Mouse (Mus musculus): ENCODE results near the gene Ccdc148. TPM values are rescaled to one million over a fixed set of nuclear protein-coding genes. Genes with fewer than 3 reads are reported as not detected.

The Ccdc148 gene
- total and polyA plus RNA-seq, 2 experiments from 2014 or later: 5.3 to 6.9 TPM

- Histone ChIP-seq H3K9me3 (ENCODE audit: low read length) (no peaks in the 10 kb centered on the region), H3K4me2 (ENCODE audit: low read depth) (no peak overlapping the region), H3K9ac (no peak overlapping the region), H3K36me3 (ENCODE audit: insufficient read depth) (no peaks in the 10 kb centered on the region), H3K4me3 (ENCODE audit: low read depth, low read length) (no peak overlapping the region), H3K27me3 (ENCODE audit: insufficient read depth, low read length) (no peaks in the 10 kb centered on the region), H3K4me1 (ENCODE audit: insufficient read depth) (no peaks in the 10 kb centered on the region), H3K27ac (ENCODE audit: low read depth, low read length) (no peak overlapping the region)
- 72% methylated on average over 3 of the region's 3 CpGs for WGBS
- TF ChIP-seq CTCF (IDR thresholded peaks at IDR 0.05; ENCODE audit: low read depth): no peak
- ATAC-seq (no peak), DNase-seq (no peak)
Observed at GRCm38 (mm10) chr2:58828910-58829600, 331.4 kb downstream of the Ccdc148 start.

GRCm38 (mm10) chr2:58812941-58813340, 347.5 kb downstream of the Ccdc148 start:
- no peak for ATAC-seq
- H3K36me3 ChIP-seq (ENCODE audit: insufficient read depth): no peaks in the 10 kb centered on the region
- 6% methylated on average over 2 of the region's 2 CpGs for WGBS

GRCm38 (mm10) chr2:58799623-58800022, 360.9 kb downstream of the Ccdc148 start:
- Histone ChIP-seq H3K9me3 (ENCODE audit: low read length) (no peaks in the 10 kb centered on the region), H3K27me3 (ENCODE audit: insufficient read depth, low read length) (no peaks in the 10 kb centered on the region), H3K4me1 (ENCODE audit: insufficient read depth) (no peaks in the 10 kb centered on the region), H3K4me2 (ENCODE audit: low read depth) (no peak overlapping the region), H3K36me3 (ENCODE audit: insufficient read depth) (no peaks in the 10 kb centered on the region), H3K27ac (ENCODE audit: low read depth, low read length) (no peak overlapping the region), H3K4me3 (ENCODE audit: low read depth, low read length) (no peak overlapping the region), H3K9ac (no peak overlapping the region)
- WGBS: 90% methylated on average over 5 of the region's 5 CpGs
- no peak for TF ChIP-seq CTCF (IDR thresholded peaks at IDR 0.05; ENCODE audit: low read depth)
- no peak for DNase-seq
- no peak for ATAC-seq

More at GRCm38 (mm10) chr2:58812941-58813340, 347.5 kb downstream of the Ccdc148 start:
- H3K27ac ChIP-seq (ENCODE audit: low read depth, low read length): no peak overlapping the region
- no peaks in the 10 kb centered on the region for H3K9me3 ChIP-seq (ENCODE audit: low read length)
- no peak for DNase-seq
- no peak overlapping the region for H3K4me3 ChIP-seq (ENCODE audit: low read depth, low read length)
- no peaks in the 10 kb centered on the region for H3K27me3 ChIP-seq (ENCODE audit: insufficient read depth, low read length)
- no peak overlapping the region for H3K9ac ChIP-seq
- H3K4me1 ChIP-seq (ENCODE audit: insufficient read depth): no peaks in the 10 kb centered on the region
- H3K4me2 ChIP-seq (ENCODE audit: low read depth): no peak overlapping the region
- TF ChIP-seq CTCF (IDR thresholded peaks at IDR 0.05; ENCODE audit: low read depth): no peak

GRCm38 (mm10) chr2:58799126-58799525, 361.4 kb downstream of the Ccdc148 start:
- no peaks in the 10 kb centered on the region for H3K36me3 ChIP-seq (ENCODE audit: insufficient read depth)
- H3K27me3 ChIP-seq (ENCODE audit: insufficient read depth, low read length): no peaks in the 10 kb centered on the region
- no peaks in the 10 kb centered on the region for H3K4me1 ChIP-seq (ENCODE audit: insufficient read depth)
- TF ChIP-seq CTCF (IDR thresholded peaks at IDR 0.05; ENCODE audit: low read depth): no peak
- WGBS: 79% methylated on average over 9 of the region's 9 CpGs
- H3K9ac ChIP-seq: no peak overlapping the region
- H3K9me3 ChIP-seq (ENCODE audit: low read length): no peaks in the 10 kb centered on the region
- ATAC-seq (no peak), DNase-seq (no peak)
- no peak overlapping the region for H3K27ac ChIP-seq (ENCODE audit: low read depth, low read length)
- no peak overlapping the region for H3K4me3 ChIP-seq (ENCODE audit: low read depth, low read length)
- H3K4me2 ChIP-seq (ENCODE audit: low read depth): no peak overlapping the region

- no peak overlapping the region for H3K9ac ChIP-seq
- no peak for ATAC-seq
- no peak overlapping the region for H3K4me2 ChIP-seq (ENCODE audit: low read depth)
- no peak for DNase-seq
- H3K27ac ChIP-seq (ENCODE audit: low read depth, low read length): no peak overlapping the region
- H3K27me3 ChIP-seq (ENCODE audit: insufficient read depth, low read length): no peaks in the 10 kb centered on the region
- H3K4me3 ChIP-seq (ENCODE audit: low read depth, low read length): no peak overlapping the region
- WGBS: 28% methylated on average over 4 of the region's 4 CpGs
- H3K4me1 ChIP-seq (ENCODE audit: insufficient read depth): no peaks in the 10 kb centered on the region
- TF ChIP-seq CTCF (IDR thresholded peaks at IDR 0.05; ENCODE audit: low read depth): no peak
- H3K9me3 ChIP-seq (ENCODE audit: low read length): no peaks in the 10 kb centered on the region
- H3K36me3 ChIP-seq (ENCODE audit: insufficient read depth): no peaks in the 10 kb centered on the region
Observed at GRCm38 (mm10) chr2:58797506-58797905, 363.0 kb downstream of the Ccdc148 start.

GRCm38 (mm10) chr2:58795432-58795831, 365.1 kb downstream of the Ccdc148 start:
- H3K9me3 ChIP-seq (ENCODE audit: low read length): no peaks in the 10 kb centered on the region
- DNase-seq (no peak), ATAC-seq (no peak)
- 93% methylated on average over 5 of the region's 5 CpGs for WGBS
- no peak overlapping the region for H3K4me3 ChIP-seq (ENCODE audit: low read depth, low read length)
- H3K27me3 ChIP-seq (ENCODE audit: insufficient read depth, low read length): no peaks in the 10 kb centered on the region
- no peaks in the 10 kb centered on the region for H3K4me1 ChIP-seq (ENCODE audit: insufficient read depth)
- H3K4me2 ChIP-seq (ENCODE audit: low read depth): no peak overlapping the region
- no peak overlapping the region for H3K9ac ChIP-seq
- TF ChIP-seq CTCF (IDR thresholded peaks at IDR 0.05; ENCODE audit: low read depth): no peak
- no peak overlapping the region for H3K27ac ChIP-seq (ENCODE audit: low read depth, low read length)
- H3K36me3 ChIP-seq (ENCODE audit: insufficient read depth): no peaks in the 10 kb centered on the region

GRCm38 (mm10) chr2:58794489-58794888, 366.0 kb downstream of the Ccdc148 start:
- no peak overlapping the region for H3K4me2 ChIP-seq (ENCODE audit: low read depth)
- no peak overlapping the region for H3K27ac ChIP-seq (ENCODE audit: low read depth, low read length)
- no peaks in the 10 kb centered on the region for H3K36me3 ChIP-seq (ENCODE audit: insufficient read depth)
- no peak for DNase-seq
- TF ChIP-seq CTCF (IDR thresholded peaks at IDR 0.05; ENCODE audit: low read depth): no peak
- H3K4me1 ChIP-seq (ENCODE audit: insufficient read depth): no peaks in the 10 kb centered on the region
- ATAC-seq: no peak
- no peaks in the 10 kb centered on the region for H3K9me3 ChIP-seq (ENCODE audit: low read length)
- WGBS: 63% methylated on average over 15 of the region's 15 CpGs
- no peaks in the 10 kb centered on the region for H3K27me3 ChIP-seq (ENCODE audit: insufficient read depth, low read length)
- no peak overlapping the region for H3K4me3 ChIP-seq (ENCODE audit: low read depth, low read length)
- H3K9ac ChIP-seq: no peak overlapping the region

Data from forebrain, postnatal 0 days (tissue).